Mouse (Mus musculus) cerebellum, adult 9-10 months (tissue): ENCODE measurements around the gene Atxn1.

Experiments
- DNase-seq: peaks from one replicate; pipeline ENCODE4 v3.0.0; 2022

The Atxn1 gene

GRCm38 (mm10) chr13:45964853-45965593 lies at the start of gene Atxn1:
Gene Atxn1 (minus strand): TSS chr13:45965008.
- peak; percentile 87 for DNase-seq

DNA sequence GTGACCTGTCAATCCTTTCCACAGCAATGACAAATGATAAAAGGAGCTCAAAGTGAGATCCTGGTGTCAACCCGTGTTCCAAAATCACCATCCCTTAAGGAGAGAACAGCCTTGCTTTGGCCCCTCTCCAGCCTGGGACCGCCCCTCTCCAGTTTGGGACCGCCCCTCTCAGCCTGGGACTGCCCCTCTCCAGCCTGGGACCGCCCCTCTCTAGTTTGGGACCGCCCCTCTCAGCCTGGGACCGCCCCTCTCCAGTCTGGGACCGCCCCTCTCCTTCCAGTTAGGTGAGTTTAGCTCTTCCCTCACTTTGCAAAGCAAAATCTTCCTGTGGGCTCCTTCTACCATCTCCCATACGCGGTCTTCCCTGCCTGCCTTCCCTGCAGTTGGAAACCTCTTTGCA lies 46.4 kb upstream of the Atxn1 start:
- no peak for DNase-seq

DNA sequence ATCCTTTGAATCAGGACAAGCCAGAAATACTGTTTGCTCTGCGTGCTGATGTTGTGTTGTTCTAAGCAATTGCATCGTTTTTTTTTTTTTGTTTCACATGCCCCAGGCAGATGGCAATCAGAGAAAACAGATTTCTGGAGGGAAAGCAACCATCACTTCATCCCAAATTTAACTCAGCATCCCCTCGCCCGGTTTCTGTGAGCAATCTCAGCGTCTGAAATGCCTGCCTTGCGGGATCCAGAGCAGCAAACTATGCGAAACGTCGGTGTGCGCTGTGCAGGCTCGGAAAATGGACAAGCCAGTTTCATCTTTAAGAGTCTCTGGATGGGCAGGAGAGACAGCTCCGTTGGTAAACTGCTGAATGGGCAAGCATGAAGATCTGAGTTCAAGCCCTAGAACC lies 45.3 kb upstream of the Atxn1 start:
- no peak for DNase-seq

DNA sequence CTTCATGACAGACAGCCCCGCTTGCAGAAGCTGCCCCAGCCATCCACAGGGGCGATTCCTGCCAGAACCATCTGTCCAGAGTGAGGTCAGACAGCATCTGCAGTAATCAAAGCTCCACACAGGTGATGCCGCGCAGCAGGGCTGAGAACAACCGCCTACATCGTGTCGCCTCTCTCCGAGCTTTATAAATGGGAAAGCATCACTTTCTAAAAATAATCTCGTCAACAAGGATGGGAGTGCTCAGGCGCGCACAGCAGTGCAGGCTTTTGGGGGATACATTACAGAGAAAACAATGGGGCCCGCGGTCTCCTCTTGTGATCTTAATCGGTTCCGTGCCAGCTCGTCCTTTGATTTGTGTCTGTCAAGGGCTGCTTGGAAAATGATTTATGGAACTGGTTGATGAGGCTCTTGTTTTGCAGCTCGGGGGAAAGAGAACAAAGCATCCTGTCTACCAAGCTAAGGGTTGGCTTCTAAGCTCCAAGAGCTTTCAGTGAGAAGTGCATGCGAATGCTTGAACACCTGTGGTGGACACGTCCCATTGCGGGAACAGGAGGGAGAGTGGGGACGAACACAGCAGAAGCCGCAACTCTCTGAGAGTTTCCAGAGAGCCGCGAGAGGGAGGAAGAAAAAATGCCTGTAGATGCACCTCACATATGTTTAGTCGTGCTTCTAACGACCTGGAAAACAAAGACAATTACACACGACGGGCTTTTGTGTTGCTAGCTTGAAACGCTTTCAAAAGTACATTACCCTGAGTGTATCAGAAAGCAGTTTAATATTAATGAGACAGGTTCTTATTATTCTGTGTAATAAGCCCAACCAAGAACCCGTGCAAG lies 44.2 kb upstream of the Atxn1 start:
- DNase-seq = no peak

- DNase-seq = peak; percentile 54
Observed at GRCm38 (mm10) chr13:46006211-46007102, 41.6 kb upstream of the Atxn1 start.

DNA sequence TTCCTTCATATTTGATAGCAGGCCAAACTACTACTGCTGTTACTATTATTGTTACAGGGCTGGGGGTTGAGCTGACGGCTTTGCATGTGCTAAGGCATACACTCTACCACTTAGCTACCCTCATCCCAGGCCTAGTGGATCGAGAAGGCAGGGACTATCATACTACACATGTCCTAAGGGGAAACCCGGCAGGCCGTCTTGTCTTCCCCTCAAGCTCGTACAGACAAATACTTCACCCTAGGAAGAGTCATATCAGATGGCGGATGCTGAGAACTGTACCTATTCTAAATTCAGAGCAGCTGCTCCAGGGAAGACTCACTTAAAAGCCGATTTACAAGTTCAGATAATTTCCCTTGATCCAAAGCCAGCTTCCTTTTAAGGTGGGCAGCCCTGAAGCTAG lies 40.8 kb upstream of the Atxn1 start:
- no peak for DNase-seq

GRCm38 (mm10) chr13:46001356-46001755 lies 36.5 kb upstream of the Atxn1 start:
- DNase-seq = no peak

DNA sequence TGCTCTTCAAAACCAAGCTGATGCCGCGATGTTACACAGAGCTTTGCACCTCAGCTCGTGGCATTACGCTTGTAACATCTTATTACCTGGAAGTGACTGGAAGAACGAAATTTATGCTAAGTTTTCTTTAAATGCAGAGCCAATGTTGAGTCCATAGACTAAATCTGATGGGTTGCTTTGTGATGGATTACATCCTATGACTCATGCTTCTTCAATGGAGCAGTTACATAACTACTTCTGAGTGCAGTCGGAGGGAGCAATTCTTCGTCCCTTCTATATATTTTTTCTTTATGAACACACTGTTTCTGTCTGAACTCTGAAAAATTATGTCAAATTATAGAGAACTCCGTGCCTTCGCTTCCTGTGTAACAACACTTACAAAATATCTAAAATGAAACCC lies 28.1 kb upstream of the Atxn1 start:
- no peak for DNase-seq

DNA sequence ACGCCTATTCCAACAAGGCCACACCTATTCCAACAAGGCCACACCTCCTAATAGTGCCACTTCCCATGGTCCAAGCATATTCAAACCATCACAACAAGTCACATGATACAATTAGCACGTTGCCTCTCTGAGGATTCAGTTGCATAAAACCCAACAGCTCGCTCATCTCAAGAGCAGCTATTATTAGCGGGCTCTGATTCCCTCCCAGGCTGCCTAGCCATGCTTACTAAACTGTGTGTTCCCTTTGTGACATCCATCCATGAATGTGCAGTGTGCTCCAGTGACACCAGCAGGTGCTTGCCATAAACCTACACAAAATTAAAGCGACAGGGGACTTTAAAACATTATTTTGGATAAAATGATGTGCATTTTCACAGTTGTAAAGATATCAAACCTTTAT lies 25.7 kb upstream of the Atxn1 start:
- no peak for DNase-seq

GRCm38 (mm10) chr13:45979246-45979645 lies 14.4 kb upstream of the Atxn1 start:
- DNase-seq = no peak

DNA sequence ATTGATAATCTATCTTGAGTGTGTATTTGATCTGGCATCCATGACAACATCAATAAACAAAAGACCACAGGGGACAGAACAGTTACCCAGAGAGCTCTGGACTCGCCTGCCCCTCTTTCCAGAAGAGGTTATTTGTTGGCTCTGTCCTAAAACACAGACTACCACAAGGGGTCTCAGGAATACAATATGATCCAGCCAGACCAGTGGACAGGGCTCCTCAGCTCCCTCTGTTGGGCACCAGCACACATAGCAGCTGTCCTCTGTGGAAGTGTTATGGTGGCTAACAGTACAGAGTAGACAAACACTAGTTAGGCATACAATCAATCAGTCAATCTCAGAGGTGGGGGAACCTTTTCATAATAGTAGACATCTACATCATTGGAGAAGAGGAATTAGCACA lies 12.1 kb upstream of the Atxn1 start:
- DNase-seq = no peak

DNA sequence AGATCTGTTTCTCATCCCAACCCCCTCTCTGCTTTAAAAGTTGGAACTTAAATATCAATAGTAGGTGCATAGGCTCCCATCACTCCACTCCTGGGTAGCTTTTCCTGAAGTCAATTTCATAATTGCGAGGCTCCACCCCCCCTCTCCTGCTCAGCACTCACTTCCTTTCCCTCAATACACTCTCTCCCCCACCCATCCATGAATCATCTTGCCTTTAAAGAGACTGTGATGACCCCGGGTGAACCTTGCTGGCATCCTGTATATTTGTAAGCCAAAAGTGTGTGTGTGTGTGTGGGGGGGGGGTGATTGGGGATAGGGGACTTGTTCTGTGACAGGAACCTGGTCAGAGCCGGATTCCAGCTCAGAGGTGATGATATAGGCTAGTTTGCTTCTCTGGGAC lies 9.8 kb upstream of the Atxn1 start:
- no peak for DNase-seq

GRCm38 (mm10) chr13:45973972-45974490 lies 9.2 kb upstream of the Atxn1 start:
- DNase-seq = no peak

DNA sequence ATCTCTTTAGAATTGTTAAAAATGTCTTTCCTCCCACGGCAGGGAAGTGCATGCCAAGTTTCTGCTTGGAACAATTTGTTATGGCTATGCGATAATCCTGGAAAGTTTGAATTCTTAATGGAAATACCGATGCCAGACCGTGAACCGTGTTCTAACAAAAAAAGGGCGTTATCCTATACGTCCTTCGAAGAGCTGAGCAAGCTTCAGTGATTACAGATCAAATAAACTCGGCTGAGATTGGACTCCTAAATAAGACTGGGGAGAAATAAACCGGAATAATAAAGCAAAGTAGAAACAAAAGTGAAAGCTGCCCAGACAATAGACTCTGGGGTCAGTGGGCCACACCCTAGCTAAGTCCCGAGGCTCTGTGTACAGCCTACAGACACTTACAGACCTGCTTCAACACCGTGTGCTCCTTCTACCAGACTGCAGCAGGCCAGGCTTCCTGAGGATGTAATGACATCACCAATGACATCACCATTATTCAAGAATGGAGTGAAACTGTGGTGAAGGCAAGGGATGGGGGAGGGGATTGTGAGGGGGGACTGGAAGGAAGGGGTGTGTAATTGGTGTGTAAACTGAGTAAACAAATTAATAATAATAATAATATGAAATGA lies 6.2 kb upstream of the Atxn1 start:
- no peak for DNase-seq

- DNase-seq = no peak
Observed at GRCm38 (mm10) chr13:45968206-45968605, 3.4 kb upstream of the Atxn1 start.

- no peak for DNase-seq
Observed at GRCm38 (mm10) chr13:45967371-45967770, 2.6 kb upstream of the Atxn1 start.

- peak; percentile 65 for DNase-seq
Observed at GRCm38 (mm10) chr13:45966586-45966985, 1.8 kb upstream of the Atxn1 start.

DNA sequence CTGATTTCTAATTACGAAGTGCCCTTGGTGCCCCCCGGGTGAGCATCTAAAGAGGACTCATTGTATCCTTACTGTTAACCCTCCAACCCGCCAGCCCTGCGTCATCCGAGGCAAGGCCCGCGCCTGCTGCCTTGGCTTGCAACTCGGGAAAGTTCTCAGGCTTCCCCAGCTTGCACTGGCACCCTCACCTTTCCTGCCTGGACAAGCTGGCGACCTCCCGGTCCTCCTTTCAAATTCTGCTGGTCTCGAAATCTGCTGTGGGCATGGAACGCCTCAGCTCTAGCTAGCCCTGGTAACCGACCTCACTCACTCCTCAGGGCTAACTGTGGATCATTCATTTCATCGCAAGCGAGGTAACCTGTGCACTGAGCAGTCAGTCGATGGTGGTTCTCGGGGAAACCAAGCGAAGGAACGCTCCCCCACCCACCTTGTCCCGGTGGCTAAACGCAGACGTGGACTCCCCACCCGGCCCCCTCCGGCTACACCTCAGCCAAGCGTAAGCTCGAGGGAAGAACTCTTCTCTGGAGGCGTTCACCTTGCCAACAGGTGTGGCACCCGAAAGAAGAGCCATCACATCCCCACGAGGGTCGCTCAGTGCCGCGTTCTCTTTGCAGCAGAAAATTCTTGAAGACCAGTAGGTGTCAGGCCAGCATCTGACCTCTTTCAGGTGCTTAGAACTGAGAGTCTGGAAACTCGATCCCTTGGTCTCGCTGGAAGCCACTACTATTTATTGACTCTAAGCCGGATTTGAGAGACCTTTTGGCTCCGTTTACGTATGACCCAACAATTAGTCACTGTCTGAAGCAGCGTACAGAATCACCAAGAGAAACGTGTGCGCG lies 1.0 kb upstream of the Atxn1 start:
- peak; percentile 60 for DNase-seq

DNA sequence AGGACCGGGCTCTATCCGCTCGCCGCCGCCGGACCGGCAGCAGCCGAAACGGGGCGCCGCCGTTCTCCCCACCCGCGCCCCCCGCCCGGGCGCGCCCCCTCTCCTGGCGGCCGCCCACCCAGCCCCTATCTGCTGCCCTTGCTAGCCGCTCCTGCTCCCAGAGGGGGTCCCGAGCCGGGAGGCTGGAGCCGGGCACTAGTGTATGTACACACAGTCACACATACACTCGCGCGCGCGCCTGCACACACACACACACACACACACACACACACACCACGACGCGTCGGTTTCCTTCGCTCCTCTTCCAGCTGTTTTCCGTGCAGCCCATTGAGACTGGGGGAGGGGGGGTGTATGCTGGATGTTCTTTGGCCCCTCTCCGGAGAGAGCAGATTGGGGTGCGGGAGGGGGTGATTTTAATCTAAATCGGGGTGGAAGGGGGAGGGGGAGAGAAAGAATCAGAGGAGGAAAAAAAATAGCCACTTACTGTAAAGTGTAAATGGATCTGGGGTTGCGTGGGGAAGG lies 416 bp downstream of the Atxn1 start:
- DNase-seq = no peak

- peak; percentile 82 for DNase-seq
Observed at GRCm38 (mm10) chr13:45963497-45964330, 1.1 kb downstream of the Atxn1 start.
